Mouse (Mus musculus): ENCODE data around the gene Cbs.
A peak's percentile ranks its signal among the peaks of the same experiment; 100 is the strongest.

Gene Cbs

DNA sequence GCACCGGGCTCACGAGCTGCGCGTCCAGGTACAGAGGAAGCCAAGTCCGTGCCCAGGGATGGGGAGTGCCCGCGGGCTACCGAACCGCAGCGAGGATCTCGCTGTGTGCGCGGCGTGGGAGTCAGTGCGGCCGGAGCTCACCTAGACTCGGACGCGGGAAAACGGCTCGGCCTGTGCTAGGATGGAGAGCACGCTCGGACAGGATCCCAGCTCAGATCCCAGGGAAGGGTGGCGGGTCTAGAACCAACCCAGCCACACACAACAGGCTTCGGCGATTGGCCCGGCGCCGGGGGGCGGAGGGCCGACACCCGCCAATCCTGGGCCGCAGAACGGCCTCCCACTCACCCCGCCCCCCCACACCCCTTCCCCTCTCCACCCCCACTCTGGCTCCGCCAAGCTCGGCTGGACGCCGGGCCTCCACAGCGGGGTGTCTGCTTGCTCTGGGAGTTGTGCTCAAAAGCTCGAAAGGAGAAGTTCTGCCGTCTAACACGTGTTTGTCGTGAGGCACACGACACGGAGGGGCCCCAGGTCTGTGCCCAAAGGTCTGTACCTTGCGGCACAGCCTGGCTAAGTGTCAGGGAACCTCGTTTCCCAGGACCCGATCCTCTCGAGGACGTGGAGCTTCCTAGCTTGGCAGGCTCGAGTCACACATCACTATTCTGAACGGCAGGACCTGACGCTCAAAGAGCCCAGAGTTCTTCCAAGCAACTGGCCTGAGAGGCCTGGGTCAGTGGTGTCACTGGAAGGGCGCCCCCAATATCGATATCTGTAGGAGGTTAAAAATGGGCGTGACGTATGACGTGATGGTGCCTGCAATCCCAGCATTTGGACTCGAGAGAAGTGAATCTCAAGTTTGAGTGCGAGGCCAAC, at the start of gene Cbs:
Gene Cbs (minus strand): TSS at position 297 of the 870 bp plus-strand sequence.
- peak; percentile 61 for DNase-seq (ENCODE audit: low read depth, low spot score)

DNA sequence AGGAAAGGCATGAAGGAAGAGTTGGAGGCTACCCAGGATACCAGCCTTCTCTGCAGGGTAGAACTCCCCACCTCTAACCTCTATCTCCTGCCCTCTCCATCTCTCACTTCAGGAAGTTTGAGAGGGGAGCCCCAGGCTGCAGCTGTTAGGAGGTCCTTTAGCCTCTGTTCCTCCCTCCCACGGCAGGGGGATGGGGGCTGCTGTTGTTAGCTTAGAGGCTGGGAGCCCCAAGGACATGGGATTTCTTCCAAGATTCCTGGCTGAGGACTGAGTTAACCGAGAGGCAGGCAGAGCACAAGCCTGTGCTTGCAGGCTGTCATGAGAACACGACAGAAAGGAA, 49.2 kb upstream of the Cbs start:
- no peak for DNase-seq (ENCODE audit: low read depth, low spot score)

DNA sequence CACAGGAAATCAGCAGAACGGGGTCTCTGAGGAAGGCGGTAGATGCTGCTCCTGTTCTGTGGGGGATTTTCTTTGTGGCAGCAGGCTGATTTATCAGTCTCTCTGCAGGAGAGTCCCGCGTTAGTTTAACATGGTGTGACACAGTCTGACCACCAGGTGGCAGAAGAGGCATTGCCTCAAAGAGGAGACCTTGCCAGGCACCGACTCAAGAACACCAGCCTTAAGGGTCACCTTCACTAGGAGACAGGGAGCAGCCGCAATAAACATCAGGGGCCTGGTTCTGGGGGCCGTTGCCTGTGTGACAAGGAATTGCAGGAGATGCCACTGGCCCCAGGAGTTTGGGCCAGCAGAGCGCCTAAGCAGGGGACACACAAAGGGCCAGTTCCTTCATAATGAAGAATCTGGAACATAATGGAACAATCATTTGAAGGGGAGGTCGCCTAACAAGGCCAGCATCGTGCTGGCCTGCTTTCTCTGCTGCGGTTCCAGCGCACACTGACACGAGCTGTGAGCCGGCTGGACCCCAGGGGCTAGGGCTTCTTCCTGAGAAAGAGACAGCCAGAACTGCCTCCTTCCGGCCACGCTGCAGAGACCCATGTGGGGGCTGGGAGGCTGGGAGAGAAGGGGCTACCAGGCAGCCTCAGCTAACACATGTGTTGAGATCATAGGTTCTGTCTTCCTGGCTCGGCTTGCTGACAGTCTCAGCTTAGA, 48.6 kb upstream of the Cbs start:
- DNase-seq (ENCODE audit: low read depth, low spot score): peak; percentile 95

DNA sequence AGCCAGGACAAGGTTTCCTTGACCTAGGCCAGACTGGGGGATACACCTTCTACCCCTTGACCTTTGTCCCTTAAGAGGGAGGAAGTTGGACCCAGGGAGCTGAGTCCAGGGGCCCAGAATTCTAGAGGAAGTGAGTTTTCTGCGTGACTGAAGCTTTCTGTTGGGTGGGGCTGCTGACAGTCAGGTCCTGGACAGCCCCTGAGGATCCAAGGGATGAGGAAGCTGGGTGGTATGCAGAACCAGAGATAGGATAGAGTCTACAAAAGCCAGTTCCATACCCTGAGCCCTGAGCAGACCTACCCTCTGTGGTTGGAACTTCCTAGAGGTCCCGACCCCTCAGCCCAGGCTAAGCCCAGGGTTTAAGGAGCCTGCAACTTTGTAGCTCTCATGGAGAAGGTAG, 43.4 kb upstream of the Cbs start:
- DNase-seq (ENCODE audit: low read depth, low spot score): no peak

DNA sequence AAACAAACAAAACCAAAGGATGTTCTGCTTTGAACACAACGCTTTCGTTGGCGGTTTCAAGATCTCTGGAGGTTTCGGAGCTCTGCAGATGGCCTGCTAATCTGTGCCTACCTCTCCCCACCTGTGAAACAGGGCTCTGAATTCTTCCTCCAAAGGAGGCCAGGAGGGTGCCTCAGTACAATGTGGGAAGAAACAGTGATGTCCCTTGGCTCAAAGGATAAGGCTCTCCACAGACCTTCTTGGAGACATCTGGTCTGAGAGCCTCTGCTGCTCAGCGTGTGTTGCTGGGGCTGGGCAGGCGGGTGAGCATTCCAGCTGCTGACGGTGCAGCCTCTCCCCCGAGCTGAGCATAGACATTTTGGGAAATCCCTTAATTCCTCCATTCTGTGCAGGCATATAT, 40.5 kb upstream of the Cbs start, which contains the start of gene Cryaa:
Gene Cryaa (plus strand): TSS at position 301 of the 400 bp plus-strand sequence.
- DNase-seq (ENCODE audit: low read depth, low spot score): no peak

DNA sequence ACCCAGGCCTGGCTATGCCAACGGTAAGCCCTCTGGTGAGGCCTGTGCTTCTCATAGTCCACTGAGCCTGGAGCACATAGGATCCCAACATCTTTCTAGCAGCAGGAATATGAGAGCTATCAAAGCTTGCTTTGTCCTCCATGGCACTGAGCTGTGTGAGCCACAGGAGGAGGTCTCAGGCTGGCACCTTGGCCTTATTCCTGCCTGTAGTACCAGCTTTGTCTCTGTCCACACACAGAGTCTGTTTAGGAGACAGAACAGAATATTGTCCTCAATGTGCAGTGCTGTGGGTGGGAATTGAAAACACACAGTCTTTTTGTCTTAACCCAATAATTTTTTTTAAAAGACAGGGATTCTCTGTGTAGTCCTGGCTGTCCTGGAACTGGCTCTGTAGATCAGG, 37.4 kb upstream of the Cbs start:
- DNase-seq (ENCODE audit: low read depth, low spot score): no peak

DNA sequence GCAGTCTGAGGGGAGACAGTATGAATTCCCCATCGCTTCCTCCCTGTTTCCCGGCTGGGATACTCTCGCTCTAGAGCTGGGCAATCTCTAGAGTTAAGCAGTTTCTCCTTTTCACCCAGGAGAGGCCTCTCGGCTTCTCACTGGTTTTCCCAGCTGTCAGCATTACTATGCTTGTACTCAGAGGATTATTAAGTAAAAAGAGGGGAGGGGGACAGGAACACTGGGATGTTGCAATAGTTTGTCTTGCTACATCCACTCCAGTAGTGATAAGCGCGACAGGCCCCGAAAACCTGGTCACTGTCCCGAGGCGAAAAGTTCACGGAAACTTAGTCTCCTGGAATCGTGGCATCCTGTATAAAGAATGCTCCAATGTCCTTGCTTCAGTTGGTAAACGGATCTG, 35.2 kb upstream of the Cbs start:
- DNase-seq (ENCODE audit: low read depth, low spot score): no peak

DNA sequence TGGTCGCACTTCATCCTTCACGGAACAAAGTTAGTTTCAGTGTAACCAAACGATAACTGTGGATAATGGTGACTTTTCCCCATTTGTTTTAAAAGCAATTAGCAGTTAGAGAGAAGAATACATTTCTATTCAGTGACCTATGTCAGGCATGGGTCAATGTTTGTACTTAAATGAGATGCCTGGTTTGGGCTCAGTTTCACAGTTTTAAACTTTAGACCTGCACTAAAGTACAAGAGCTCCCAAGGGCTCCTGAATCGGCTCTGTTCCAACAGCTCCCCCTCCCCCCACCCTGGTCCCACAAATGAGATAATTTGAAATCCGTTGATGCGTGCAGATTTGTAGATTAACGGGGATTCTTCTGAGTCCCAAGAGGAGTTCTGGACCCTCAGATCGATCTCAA, 34.7 kb upstream of the Cbs start:
- no peak for DNase-seq (ENCODE audit: low read depth, low spot score)

DNA sequence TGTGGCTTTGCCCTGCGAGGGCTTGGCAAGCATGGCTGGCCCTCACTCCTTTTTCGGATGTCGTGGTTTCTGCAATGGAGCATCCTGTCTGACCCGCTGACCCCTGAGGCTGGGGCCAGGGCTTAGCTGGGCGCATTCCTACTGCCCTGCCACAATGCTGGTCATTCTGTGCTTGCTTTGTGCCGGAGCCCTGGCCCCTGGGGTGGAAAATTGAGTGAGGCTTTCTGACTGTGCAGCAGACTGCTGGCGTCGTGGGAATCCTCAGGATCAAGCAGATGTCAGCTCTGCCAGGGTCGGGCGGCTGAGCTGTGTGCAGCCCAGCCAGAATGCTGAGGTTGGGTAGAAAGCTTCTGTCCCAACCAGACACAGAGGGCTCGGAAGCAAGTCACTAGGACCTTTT, 33.1 kb upstream of the Cbs start:
- peak; percentile 53 for DNase-seq (ENCODE audit: low read depth, low spot score)

DNA sequence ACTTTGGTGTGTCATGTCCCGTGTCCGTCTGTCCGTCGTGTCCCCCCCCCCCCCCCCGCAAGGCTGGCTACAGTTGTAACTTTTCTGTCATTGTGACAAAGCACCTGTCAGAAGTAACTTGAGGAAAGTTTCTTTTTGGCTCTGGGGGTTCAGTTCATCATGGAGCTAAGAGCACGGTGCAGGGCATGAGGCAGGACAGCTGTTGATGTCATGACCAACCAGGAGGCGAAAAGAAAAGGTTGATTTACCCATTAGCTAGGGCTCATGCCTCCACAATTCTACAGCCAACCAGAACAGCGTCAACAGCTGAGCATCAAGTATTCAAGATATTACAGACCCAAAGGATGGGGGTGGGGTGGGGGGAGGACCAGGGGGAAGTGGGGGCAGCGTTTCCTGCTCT, 31.3 kb upstream of the Cbs start:
- no peak for DNase-seq (ENCODE audit: low read depth, low spot score)

DNA sequence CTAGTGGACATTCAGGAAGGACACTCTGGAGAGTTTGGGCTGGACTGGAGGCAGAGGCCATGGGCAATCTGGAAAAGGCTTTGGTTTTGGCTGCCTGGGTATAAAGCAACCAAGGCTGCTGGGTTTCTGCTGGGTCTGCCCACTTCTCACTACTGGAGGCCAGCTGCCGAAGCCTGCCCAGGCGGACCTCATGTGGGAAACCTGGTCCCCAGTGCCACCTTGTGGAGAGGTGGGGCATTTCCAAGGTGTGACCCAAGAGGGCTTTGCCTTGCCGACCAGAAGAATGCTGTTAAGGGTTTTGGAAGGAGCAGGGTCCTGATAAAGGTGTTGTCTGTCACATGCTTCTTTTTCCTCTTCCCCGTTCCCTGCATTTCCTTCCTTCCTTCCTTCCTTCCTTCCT, 27.7 kb upstream of the Cbs start:
- peak; percentile 85 for DNase-seq (ENCODE audit: low read depth, low spot score)

DNA sequence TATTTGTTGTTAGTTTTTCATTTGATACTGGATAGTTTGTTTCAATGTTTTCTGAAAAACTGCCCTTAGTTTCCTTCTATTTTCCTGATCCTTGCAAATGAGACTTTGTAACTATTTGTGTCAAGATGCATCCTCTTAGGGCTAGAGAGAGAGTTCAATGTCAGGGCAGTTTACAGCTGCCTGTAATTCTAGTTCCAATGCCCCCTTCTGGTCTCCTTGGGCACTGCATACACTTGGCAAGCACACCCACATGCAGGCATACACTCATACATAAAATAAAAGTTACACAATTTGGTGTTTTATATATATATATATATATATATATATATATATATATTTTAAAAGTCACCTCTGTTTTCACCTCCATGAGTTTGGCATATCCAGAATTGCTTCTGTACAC, 25.8 kb upstream of the Cbs start:
- DNase-seq (ENCODE audit: low read depth, low spot score): no peak

DNA sequence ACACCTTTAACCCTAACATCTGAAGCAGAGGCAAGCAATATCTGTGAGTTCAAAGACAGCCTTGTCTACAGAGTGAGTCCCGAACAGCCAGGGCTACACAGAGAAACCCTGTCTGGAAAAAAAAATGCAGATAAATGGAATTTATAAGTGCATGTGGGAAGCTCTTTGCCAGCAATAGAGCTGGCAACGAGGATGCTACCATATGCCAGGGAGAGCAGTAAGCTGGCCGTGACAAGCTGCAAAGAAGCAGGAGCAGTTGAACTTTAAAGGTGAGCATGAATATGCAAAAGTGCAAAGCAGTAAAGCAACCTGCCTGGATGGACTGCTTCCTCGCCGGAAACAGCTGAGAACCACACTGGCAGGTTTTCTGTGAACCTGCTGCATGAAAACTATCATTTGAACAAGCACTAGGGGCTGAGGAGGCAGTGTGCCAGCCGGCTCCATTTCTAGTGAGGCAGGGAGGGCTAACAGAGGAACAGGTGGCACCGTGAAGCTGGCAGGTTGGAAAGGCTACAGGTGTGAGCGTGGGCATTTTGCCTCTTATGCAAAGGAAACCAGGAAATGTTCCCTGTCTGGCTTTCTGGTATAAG, 23.7 kb upstream of the Cbs start:
- DNase-seq (ENCODE audit: low read depth, low spot score): no peak

DNA sequence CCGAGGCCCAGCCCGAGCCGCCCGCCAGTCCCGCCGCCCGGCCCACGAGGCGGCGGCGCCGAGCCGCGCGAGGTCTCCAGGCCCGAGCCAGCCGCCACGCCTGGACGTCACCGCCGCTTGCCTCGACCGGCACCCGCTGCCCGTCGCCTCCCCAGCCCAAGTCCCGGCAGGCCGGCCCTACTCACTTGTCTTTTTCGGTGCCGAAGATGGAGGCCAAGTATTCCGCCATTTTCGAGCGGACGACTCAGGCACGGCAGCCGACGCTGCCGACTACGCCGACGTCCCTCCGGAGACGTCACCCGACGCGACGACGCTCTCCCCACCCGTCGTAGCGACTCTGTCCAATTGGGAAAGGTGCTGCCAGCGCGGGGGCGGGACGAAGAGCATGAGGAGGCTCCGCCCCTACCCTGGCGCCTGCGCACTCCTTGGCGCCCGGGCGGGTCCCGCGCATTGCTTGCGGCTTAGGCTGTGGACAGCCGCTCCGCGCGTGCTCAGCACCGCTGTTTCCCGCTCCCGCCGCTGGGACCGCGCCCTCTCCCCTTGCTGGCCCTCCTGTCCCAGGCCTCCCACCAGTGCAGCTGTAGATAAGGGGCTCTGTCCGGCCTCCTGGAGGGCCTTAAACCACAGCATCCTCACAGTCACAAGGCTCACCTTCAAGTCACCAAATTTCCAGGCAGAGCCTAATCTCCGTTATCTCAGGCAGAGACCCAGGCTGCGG, 21.6 kb upstream of the Cbs start, which contains the start of gene U2af1:
Gene U2af1 (minus strand): TSS at position 425 of the 718 bp plus-strand sequence.
- DNase-seq (ENCODE audit: low read depth, low spot score): peak; percentile 99

DNA sequence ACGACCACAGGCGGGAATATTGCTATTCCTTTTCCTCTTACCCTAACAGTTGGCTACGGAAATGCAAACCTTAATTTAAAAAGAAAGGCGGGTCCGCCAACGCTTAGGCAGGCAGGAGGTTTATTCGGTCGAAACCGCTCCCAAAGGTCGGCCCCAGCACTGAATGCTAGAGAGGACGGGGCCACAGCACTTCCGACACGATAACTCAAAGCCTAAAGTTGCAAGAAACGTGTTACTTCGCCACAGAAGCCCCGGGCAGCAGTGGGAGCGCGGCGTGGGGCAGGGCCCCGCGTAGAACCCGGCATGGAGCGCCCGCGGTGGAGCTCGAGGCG, 21.1 kb upstream of the Cbs start:
- DNase-seq (ENCODE audit: low read depth, low spot score): no peak

DNA sequence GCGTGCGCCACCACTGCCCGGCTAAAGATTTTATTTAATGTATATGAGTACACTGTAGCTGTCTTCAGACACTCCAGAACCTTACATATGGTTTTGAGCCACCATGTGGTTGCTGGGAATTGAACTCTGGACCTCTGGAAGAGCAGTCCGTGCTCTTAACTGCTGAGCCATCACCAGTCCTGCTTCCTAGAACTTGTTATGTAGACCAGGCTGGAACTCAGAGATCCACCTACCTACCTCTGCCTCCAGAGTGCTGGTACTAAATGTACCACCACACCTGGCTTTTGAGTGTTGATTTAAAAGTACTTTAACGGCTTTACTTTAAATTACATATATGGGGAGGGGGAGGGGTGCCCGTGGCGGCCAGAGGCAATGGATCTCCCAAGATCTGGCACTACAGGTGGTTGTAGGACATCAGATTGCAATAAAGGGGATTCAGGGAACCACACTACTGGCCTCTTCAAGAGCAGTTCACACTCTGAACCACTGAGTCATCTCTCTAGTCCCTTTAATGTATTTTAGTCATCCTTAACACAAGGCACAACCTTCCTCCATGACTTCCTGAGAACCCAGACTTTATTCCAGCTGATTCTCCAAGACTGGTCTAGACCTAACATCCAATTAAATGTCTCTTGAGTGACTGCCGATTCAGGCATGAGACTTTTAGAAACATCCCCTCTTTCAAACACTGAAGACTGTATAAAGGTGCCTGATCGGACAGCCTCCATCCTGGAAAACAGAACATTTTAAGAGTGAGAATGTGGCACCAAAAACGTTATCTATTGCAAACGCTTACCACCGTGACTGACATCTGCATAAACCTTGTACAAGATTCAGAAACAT, 20.3 kb upstream of the Cbs start:
- no peak for DNase-seq (ENCODE audit: low read depth, low spot score)

DNA sequence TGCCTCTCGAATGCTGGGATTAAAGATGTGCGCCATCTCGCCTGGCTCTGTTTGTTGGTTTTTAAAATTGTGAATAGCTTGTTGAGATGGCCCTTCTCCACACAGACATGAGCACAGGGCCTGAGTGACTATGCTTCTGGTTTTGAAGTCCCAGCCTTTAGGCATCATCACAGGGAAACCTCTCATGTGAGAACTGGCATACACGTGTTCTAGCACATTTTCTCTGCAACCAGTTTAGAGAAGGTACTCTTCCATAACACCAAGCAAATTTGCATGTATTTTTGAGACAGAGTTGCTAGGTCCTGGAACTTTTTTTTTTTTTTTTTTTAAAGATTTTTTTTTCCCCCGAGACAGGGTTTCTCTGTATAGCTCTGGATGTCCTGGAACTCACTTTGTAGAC, 19.6 kb upstream of the Cbs start:
- no peak for DNase-seq (ENCODE audit: low read depth, low spot score)

DNA sequence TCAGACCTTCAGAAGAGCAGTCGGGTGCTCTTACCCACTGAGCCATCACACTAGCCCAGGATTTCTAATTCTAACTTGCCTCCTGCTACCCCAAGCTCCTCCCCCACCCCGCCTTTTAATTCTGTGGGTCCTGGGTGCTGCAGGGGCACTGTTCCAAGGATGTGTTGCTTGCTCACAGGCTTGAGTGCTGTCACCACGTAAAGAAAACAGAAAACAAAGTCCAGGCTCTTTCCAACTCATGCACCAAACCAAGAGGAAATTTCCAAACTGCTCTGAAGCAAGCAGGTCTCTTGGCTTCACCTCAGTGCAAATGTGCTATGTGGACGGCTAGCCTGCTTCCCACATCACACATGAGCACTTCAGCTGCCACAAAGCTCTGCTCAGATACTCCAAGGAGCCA, 18.3 kb upstream of the Cbs start:
- no peak for DNase-seq (ENCODE audit: low read depth, low spot score)

DNA sequence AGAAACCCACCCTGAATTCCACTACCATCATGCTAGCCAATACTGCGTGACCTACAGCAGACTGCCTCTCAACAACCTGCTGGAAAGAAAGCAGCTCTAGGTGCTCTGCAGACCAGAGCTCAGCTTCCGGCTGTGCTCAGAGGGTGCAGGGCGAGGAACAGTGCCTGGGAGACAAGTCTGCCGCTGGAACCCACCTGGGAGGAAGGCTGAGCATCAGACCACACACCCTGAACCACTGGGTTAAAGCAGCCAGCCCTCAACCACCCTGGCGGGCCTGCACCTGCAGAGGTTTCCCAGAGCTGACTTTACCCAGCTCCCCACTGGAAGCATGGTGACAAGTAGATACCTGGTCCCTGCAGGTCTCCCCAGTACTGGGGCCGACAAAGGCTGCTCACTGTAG, 16.2 kb upstream of the Cbs start:
- DNase-seq (ENCODE audit: low read depth, low spot score): no peak

DNA sequence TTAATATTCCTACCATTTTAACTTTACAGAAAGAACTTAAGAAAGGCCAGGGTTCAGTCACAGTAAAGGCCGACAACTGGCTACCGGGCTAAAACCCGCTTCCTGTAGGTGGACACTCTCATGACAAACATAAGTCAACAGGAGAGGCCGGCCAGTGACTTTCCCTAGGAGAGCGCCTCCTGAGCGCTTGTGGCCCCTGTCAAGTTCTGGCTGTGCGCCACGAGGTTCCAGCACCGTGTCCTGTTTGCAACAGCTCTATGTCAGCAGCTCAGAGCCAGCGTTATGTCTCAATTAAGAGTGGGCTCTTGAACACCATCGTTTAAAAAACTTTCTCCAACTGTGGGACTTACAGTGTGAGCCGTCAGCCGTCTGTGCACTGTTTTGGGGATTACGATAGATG, 15.1 kb upstream of the Cbs start:
- DNase-seq (ENCODE audit: low read depth, low spot score): no peak
